Mouse (Mus musculus): Measurements from ENCODE around the gene Psma7.

GRCm38 (mm10) chr2:180018573-180018972 is 23.7 kb downstream of the Psma7 start:
- TF ChIP-seq POLR2A (IDR thresholded peaks at IDR 0.05; ENCODE audit: borderline replicate concordance, control insufficient read depth, low read depth, low read length) (no peak), CTCF (IDR thresholded peaks at IDR 0.05; ENCODE audit: control insufficient read depth, insufficient read depth, low read length) (no peak)
